Mouse (Mus musculus): ENCODE measurements around the gene Atg2a.

DNA sequence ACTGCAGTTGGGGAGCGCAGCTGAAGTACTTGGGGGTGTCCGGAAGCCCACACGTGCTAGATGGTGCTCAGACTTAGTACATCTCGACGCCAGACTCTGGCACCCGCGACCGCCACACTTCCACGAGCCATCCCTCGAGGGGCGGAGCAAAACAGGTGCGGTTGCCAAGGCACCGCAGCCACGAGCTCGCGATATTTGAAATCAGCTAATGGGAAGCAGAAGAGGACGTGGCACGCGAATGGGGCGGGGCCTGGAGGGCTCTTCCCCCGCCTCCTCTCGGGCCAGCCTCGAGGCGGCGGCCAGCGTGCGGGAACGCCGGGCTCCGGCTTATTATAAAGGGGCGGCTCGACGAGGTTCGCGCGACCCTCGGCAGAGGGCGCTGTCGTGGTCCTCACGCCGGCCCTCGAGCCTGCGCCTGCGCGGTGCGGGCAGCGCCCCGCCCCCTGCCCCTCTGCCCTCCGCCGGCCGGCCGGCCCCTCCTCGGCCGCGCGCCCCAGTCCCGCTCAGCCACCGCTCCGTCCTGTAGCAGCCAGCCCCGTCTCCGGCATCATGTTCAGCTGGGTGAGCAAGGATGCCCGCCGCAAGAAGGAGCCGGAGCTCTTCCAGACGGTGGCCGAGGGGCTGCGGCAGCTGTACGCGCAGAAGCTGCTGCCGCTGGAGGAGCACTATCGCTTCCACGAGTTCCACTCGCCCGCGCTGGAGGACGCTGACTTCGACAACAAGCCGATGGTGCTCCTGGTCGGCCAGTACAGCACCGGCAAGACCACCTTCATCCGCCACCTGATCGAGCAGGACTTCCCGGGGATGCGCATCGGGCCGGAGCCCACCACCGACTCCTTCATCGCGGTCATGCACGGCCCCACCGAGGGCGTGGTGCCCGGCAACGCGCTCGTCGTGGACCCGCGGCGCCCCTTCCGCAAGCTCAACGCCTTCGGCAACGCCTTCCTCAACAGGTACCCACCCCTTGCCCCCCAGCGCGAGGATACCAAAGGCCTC lies 35.3 kb downstream of the Atg2a start, which contains the start of gene Ehd1:
- TF ChIP-seq CTCF (IDR thresholded peaks at IDR 0.05; ENCODE audit: low read depth, low read length) (peak; percentile 81), POLR2A (IDR thresholded peaks at IDR 0.05; ENCODE audit: extremely low read depth, insufficient read depth, low read length) (peak; percentile 59)

Data from liver, adult 2 months (tissue).